1 mouse cellular context compared by ENCODE assay signal in the genomic region with DNA sequence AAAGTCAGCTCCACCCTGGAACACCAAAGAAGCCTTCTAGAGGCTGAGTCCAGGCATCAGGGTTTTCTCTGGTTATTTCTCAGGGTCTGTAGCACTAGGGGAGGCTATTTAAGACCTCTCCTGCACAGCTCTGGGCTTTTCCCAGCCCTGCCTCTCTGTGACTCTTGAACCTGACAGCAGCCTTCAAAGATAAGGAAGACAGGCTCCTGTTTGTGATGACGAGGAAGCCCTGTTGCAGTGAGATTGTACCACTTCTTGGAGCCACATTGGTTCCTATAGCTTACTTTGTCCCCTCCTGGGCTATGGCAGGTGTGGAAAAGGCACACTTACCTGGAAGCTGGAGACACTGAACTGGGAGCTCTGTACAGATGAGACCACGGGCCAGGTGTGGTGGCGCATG.
TF ChIP-seq lines count a peak whose summit lies in the region.

No protein-coding gene starts in this region.

TF ChIP-seq in MEL, 35 proteins besides CTCF, POLR2A, EP300 and RAD21:
- TF ChIP-seq GATA1 (IDR thresholded peaks at IDR 0.05; ENCODE audit: low read depth, low read length) = peak; percentile 67
- TF ChIP-seq ZMIZ1 (IDR thresholded peaks at IDR 0.05; ENCODE audit: low read depth, low read length) = no peak
- TF ChIP-seq TAL1 (IDR thresholded peaks at IDR 0.05; ENCODE audit: low read length) = peak; percentile 87
- TF ChIP-seq UBTF (IDR thresholded peaks at IDR 0.05; ENCODE audit: borderline replicate concordance, insufficient read depth, low read depth, low read length) = 0 out of 2 replicates have a peak, but pooled peaks have one; percentile 77
- no peak for TF ChIP-seq JUND (IDR thresholded peaks at IDR 0.05; ENCODE audit: low read depth, low read length)
- TF ChIP-seq TBP (IDR thresholded peaks at IDR 0.05; ENCODE audit: low read depth, low read length) = peak; percentile 92
